Mouse (Mus musculus) heart, embryonic 12.5 days (tissue): ENCODE data around the gene Rnf225. TPM values are rescaled to one million over a fixed set of nuclear protein-coding genes. Genes with fewer than 3 reads are reported as not detected.
"Not testable (repeated sequence)": the region's sequence is repeated elsewhere in the genome, so short reads cannot be mapped to it uniquely, and the experiment has no call there.

Experiments
- ATAC-seq: fragments of 200-750 bp; cut with Nextera tagmentation; 2 replicates; pipeline ENCODE4 v1.8.0; 2017; ENCODE audit warnings: moderate TSS enrichment, moderate library complexity; ENCODE audit not compliant: insufficient number of reproducible peaks, low FRiP score
- H3K27ac ChIP-seq: fragments of 300-500 bp; sonication (generic); 2 replicates; pipeline ENCODE4 v1.5.1; 2016; ENCODE audit warnings: mild to moderate bottlenecking, moderate library complexity; ENCODE audit not compliant: poor library complexity, severe bottlenecking
- H3K27me3 ChIP-seq: fragments of 300-500 bp; sonication (generic); replicated peaks from 2 replicates; pipeline ENCODE4 v1.6.1; 2016; ENCODE audit warnings: mild to moderate bottlenecking, moderate library complexity
- H3K36me3 ChIP-seq: fragments of 300-500 bp; sonication (generic); 2 replicates; pipeline ENCODE4 v1.6.1; 2016; ENCODE audit warnings: mild to moderate bottlenecking, moderate library complexity
- H3K4me1 ChIP-seq: fragments of 300-500 bp; sonication (generic); replicated peaks from 2 replicates; pipeline ENCODE4 v1.6.1; 2016; ENCODE audit warnings: mild to moderate bottlenecking
- H3K4me2 ChIP-seq: fragments of 300-500 bp; sonication (generic); 2 replicates; pipeline ENCODE4 v1.6.1; 2016; ENCODE audit warnings: mild to moderate bottlenecking, moderate library complexity
- H3K4me3 ChIP-seq: fragments of 300-500 bp; sonication (generic); 2 replicates; pipeline ENCODE4 v1.5.1; 2016; ENCODE audit warnings: mild to moderate bottlenecking
- H3K9ac ChIP-seq: fragments of 300-500 bp; sonication (generic); 2 replicates; pipeline ENCODE4 v1.6.1; 2016; ENCODE audit warnings: mild to moderate bottlenecking, moderate library complexity
- H3K9me3 ChIP-seq: fragments of 300-500 bp; sonication (generic); replicated peaks from 2 replicates; pipeline ENCODE4 v1.6.1; 2016; ENCODE audit warnings: mild to moderate bottlenecking, moderate library complexity
- whole genome bisulfite sequencing: fragments of 180-500 bp; shearing (Covaris S2); methylation state at CpG from one replicate; pipeline ENCODE4 v1.1.7; 2016; 5-methylcytosine and 5-hydroxymethylcytosine counted together
- polyA plus RNA-seq: library from polyadenylated mRNA; unstranded; fragments of >200 nt; fragmentation: Nextera tagmentation; extraction: Ambion mirVana; gene quantifications from 2 replicates; pipeline ENCODE4 v1.2.1, GENCODE M21; 2016

Rnf225 gene
- 0.95 and 1.1 TPM in 2 replicates for polyA plus RNA-seq

DNA sequence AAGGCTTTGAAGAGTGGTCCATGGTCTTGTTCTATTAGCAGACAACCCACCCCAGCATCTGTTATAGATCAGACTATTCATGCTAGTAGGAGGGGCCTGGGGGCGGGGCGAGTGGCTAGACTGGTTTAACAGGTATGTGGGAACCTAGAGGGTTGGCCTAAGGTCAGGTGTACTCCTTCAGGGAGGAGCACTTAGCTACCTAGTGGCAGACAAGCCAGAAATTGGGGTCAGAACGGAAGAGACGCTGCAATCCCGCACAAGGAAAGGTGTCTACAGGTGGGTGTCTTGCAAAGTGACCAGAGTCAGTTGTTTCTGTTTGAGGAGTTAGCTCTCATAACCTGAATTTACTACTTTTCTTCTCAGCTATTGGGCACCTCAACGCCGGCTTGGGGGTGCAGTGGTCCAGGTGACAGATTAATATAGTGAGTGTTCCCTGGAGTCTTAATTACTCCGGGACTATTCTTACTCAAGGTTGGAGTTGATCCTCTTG is at the start of gene Rnf225:
TSS of gene Rnf225 (plus strand) at position 226 of the 490 bp plus-strand sequence.
- no peak within 1 kb of the TSS for H3K27ac ChIP-seq
- H3K9ac ChIP-seq, result peak within 1 kb of the TSS; percentile 73
- H3K27me3 ChIP-seq, result peaks cover 11% of the 10 kb centered on the region
- 21% methylated on average over 8 of the region's 8 CpGs for WGBS
- peaks cover 42% of the 10 kb centered on the region for H3K36me3 ChIP-seq
- no peak for ATAC-seq
- H3K4me2 ChIP-seq, result peak within 1 kb of the TSS; percentile 93
- H3K4me1 ChIP-seq, result peaks cover 23% of the 10 kb centered on the region
- H3K9me3 ChIP-seq, result no peaks in the 10 kb centered on the region
- peak within 1 kb of the TSS; percentile 51 for H3K4me3 ChIP-seq

- H3K27me3 ChIP-seq, result no peaks in the 10 kb centered on the region
- H3K4me3 ChIP-seq, result no peak overlapping the region
- ATAC-seq, result no peak
- peaks cover 10% of the 10 kb centered on the region for H3K36me3 ChIP-seq
- no peak overlapping the region for H3K4me2 ChIP-seq
- no peak overlapping the region for H3K27ac ChIP-seq
- H3K4me1 ChIP-seq, result peaks cover 7% of the 10 kb centered on the region
- H3K9me3 ChIP-seq, result no peaks in the 10 kb centered on the region
- no peak overlapping the region for H3K9ac ChIP-seq
Measured at GRCm38 (mm10) chr7:12880036-12880435, 47.2 kb upstream of the Rnf225 start.

GRCm38 (mm10) chr7:12880497-12880896 is 46.7 kb upstream of the Rnf225 start:
- Histone ChIP-seq H3K36me3 (peaks cover 15% of the 10 kb centered on the region), H3K4me3 (peak overlapping the region; percentile 74), H3K4me2 (peak overlapping the region; percentile 86)
- not testable (repeated sequence) for H3K4me1 ChIP-seq, H3K27me3 ChIP-seq, H3K9ac ChIP-seq, ATAC-seq, H3K27ac ChIP-seq, H3K9me3 ChIP-seq
- 37% methylated on average over 8 of the region's 8 CpGs for WGBS

DNA sequence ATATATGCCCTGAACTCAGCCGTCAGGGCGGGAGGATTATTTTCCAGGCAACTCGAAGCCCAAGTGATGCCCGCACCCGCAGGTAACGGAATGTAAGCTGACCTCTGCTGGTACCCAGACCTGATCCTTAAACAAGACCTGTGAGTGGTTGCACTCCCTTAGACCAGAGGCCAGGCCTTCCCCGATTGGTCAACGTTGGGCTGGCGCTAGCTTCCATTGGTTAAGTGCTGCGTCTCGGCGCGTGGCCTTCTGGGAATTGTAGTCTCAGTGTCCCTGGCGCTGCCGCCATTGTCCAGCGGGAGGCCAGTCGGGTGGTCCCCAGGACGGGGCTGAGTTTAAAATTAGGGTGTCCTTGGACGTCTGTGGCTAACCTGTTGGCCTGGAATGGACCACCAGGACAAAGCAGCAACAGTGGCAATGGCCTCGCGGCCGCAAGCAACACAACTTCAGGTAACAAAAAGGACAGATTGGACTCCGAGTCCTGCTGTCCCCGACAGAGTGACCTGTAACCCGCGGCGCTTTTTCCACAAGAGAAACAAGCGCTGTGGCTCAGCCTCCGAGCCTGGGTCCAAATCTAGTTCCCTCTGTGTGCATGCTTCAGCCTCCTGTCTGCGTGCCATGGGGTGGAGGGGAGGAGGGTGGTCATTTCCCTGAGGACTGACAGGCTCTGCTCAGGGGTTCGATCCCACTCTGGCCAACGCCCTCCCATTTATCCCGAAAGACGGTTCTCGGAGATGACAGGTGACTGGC is 46.1 kb upstream of the Rnf225 start, which contains the start of gene Zfp128:
TSS of gene Zfp128 (plus strand) at position 267 of the 750 bp plus-strand sequence.
- Histone ChIP-seq H3K9ac (peak within 1 kb of the TSS; percentile 84), H3K4me1 (peaks cover 7% of the 10 kb centered on the region), H3K4me3 (peak within 1 kb of the TSS; percentile 74), H3K27ac (no peak within 1 kb of the TSS), H3K9me3 (no peaks in the 10 kb centered on the region), H3K27me3 (no peaks in the 10 kb centered on the region), H3K36me3 (peaks cover 21% of the 10 kb centered on the region), H3K4me2 (peak within 1 kb of the TSS; percentile 86)
- peak; percentile 100 for ATAC-seq
- WGBS, result under 1% methylated on average over 35 of the region's 35 CpGs

GRCm38 (mm10) chr7:12886563-12887266 is 40.5 kb upstream of the Rnf225 start:
- Histone ChIP-seq H3K4me2 (no peak overlapping the region), H3K4me1 (peaks cover 4% of the 10 kb centered on the region), H3K27ac (no peak overlapping the region), H3K9me3 (no peaks in the 10 kb centered on the region), H3K27me3 (no peaks in the 10 kb centered on the region), H3K4me3 (no peak overlapping the region), H3K36me3 (peaks cover 74% of the 10 kb centered on the region), H3K9ac (no peak overlapping the region)
- ATAC-seq, result no peak
- 89% methylated on average over 12 of the region's 12 CpGs for WGBS

DNA sequence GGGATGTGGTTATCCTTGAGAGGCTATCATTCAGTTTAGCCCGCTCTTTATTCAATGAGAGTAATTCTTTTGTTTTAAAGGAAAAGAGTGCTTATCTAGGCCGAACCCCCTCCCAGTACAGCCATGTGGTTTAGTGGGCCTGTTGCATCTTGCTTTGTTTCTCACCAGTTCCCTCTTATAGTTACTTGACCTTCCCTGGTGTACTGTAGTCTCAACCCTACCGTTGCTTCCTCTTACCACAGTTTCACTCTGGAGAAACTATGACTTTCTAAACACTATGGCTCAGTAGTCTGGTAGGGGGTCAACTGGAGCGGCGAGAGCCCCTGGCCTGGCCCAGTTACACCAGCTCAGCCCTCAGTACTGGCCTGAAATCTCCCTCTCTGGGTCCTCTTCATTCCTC is 39.6 kb upstream of the Rnf225 start:
- Histone ChIP-seq H3K4me2 (no peak overlapping the region), H3K9ac (no peak overlapping the region), H3K4me1 (no peaks in the 10 kb centered on the region), H3K36me3 (peaks cover 77% of the 10 kb centered on the region), H3K27me3 (no peaks in the 10 kb centered on the region), H3K4me3 (no peak overlapping the region), H3K9me3 (no peaks in the 10 kb centered on the region), H3K27ac (no peak overlapping the region)
- 89% methylated on average over 5 of the region's 5 CpGs for WGBS
- no peak for ATAC-seq

- Histone ChIP-seq H3K4me1 (no peaks in the 10 kb centered on the region), H3K9ac (no peak overlapping the region), H3K9me3 (no peaks in the 10 kb centered on the region), H3K4me2 (no peak overlapping the region), H3K27ac (no peak overlapping the region), H3K36me3 (peaks cover 58% of the 10 kb centered on the region), H3K4me3 (no peak overlapping the region), H3K27me3 (no peaks in the 10 kb centered on the region)
- ATAC-seq, result no peak
- 86% methylated on average over 14 of the region's 14 CpGs for whole genome bisulfite sequencing
Measured at GRCm38 (mm10) chr7:12890928-12891327, 36.3 kb upstream of the Rnf225 start.

- Histone ChIP-seq H3K4me3 (no peak overlapping the region), H3K4me2 (no peak overlapping the region), H3K27ac (no peak overlapping the region), H3K27me3 (no peaks in the 10 kb centered on the region), H3K9ac (no peak overlapping the region), H3K4me1 (no peaks in the 10 kb centered on the region), H3K9me3 (no peaks in the 10 kb centered on the region), H3K36me3 (peaks cover 54% of the 10 kb centered on the region)
- ATAC-seq, result no peak
- 86% methylated on average over 1 of the region's 1 CpGs for WGBS
Measured at GRCm38 (mm10) chr7:12891334-12891733, 35.9 kb upstream of the Rnf225 start.

GRCm38 (mm10) chr7:12897655-12898410 is 29.4 kb upstream of the Rnf225 start, which contains the start of gene Zscan22:
TSS of gene Zscan22 (plus strand) at chr7:12897815.
- H3K27me3 ChIP-seq, result no peaks in the 10 kb centered on the region
- peak within 1 kb of the TSS; percentile 64 for H3K4me2 ChIP-seq
- ATAC-seq, result peak; percentile 96
- H3K36me3 ChIP-seq, result 0 out of 2 replicates have a peak, but pooled peaks cover 9% of the 10 kb centered on the region
- no peaks in the 10 kb centered on the region for H3K9me3 ChIP-seq
- peaks cover 7% of the 10 kb centered on the region for H3K4me1 ChIP-seq
- peak within 1 kb of the TSS; percentile 62 for H3K4me3 ChIP-seq
- peak within 1 kb of the TSS; percentile 77 for H3K9ac ChIP-seq
- WGBS, result 6% methylated on average over 36 of the region's 36 CpGs
- H3K27ac ChIP-seq, result no peak within 1 kb of the TSS

GRCm38 (mm10) chr7:12901517-12901916 is 25.7 kb upstream of the Rnf225 start:
- Histone ChIP-seq H3K27ac (no peak overlapping the region), H3K36me3 (peaks cover 37% of the 10 kb centered on the region), H3K9me3 (no peaks in the 10 kb centered on the region), H3K4me3 (no peak overlapping the region), H3K4me1 (peaks cover 7% of the 10 kb centered on the region), H3K9ac (no peak overlapping the region), H3K27me3 (no peaks in the 10 kb centered on the region), H3K4me2 (no peak overlapping the region)
- 81% methylated on average over 5 of the region's 5 CpGs for WGBS
- no peak for ATAC-seq

DNA sequence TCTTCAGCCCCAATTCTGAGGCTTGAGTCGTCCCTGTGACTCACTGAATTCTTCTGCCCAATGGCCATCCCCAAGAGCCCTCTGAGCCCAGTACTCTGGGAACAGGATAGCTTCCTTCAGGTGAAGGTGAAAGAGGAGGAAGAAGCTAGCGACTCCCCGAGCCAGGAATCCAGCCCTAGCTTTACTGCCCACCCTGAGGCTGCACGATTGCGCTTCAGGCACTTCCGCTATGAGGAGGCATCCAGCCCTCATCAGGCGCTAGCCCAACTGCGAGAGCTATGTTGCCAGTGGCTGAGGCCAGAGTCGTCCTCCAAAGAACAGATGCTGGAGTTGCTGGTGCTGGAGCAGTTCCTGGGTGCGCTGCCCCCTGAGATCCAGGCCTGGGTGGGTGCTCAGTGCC is 23.6 kb upstream of the Rnf225 start:
- Histone ChIP-seq H3K4me1 (0 out of 2 replicates have a peak, but pooled peaks cover 3% of the 10 kb centered on the region), H3K36me3 (peaks cover 58% of the 10 kb centered on the region), H3K9me3 (no peaks in the 10 kb centered on the region), H3K27me3 (no peaks in the 10 kb centered on the region), H3K27ac (no peak overlapping the region), H3K4me2 (peak overlapping the region; percentile 41), H3K4me3 (peak overlapping the region; percentile 20), H3K9ac (no peak overlapping the region)
- WGBS, result 69% methylated on average over 10 of the region's 10 CpGs
- no peak for ATAC-seq
